ENCODE assay signal across 16 mouse cellular contexts in the genomic region with DNA sequence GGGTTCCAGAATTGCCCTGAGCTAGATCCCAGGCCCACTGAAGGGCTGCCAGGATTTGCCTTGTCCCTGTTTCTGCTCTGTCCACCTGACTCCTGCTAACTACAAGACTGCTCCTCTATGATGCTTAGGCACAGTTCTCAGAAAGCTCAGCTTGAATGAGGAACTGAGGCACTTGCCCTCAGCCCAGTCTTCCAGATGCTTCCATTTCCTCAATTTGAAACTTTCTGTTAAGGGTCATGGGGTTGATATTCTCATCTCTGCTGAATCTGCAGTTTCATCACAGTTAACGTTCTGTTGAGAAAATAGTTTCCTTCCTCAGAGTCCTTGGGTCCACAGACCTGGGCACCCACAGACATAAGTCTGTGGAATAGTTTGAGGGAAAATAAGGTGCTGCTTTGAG. TPM values are rescaled to one million over a fixed set of nuclear protein-coding genes. Genes with fewer than 3 reads are reported as not detected.
DNase-seq lines count a peak whose midpoint lies in the region; ATAC-seq and TF ChIP-seq lines count a peak whose summit lies in the region.
"Had no signal": no experiment of that assay in that cellular context is flagged by ENCODE, and none has a peak within 500 bp of the region (broad histone marks: within the 10 kb centered on the region; RNA-seq: fewer than 3 reads in every experiment).

No protein-coding gene starts in this region.

- peaks cover 2% of the 10 kb centered on the region for H3K4me1 ChIP-seq in heart, adult 2 months (ENCODE audit: control insufficient read depth, insufficient read depth, low read length)
- 0 out of 2 replicates have a peak, but pooled peaks cover 5% of the 10 kb centered on the region for H3K4me1 ChIP-seq in heart, embryonic 10.5 days
- H3K4me1 ChIP-seq in lung, postnatal 0 days (ENCODE audit: insufficient read depth, low read depth, low read length) = no peaks in the 10 kb centered on the region
- no peaks in the 10 kb centered on the region for H3K4me1 ChIP-seq in lung, adult 2 months (ENCODE audit: control insufficient read depth, insufficient read depth, low read length)
- H3K4me1 ChIP-seq in cortical plate, adult 2 months (ENCODE audit: control insufficient read depth, insufficient read depth, low read length) = no peaks in the 10 kb centered on the region
- H3K4me1 ChIP-seq in intestine, postnatal 0 days (replicated peaks; ENCODE audit: control insufficient read depth, insufficient read depth, low read length) = no peaks in the 10 kb centered on the region
- H3K4me1 ChIP-seq: hindbrain, embryonic 12.5 days; liver, embryonic 13.5 days; neural tube, embryonic 13.5 days had no signal

- H3K4me2 ChIP-seq in lung, postnatal 0 days (replicated peaks; ENCODE audit: low read depth, low read length) = no peak overlapping the region
- H3K4me2 ChIP-seq in intestine, postnatal 0 days (replicated peaks; ENCODE audit: low read depth) = no peak overlapping the region
- H3K4me2 ChIP-seq: hindbrain, embryonic 12.5 days; liver, embryonic 13.5 days; midbrain, embryonic 12.5 days; neural tube, embryonic 13.5 days had no signal

- 46% methylated on average over 1 of the region's 1 CpGs for WGBS in heart, adult 2 months
- 71% methylated on average over 1 of the region's 1 CpGs for WGBS in heart, embryonic 10.5 days
- 63% methylated on average over 1 of the region's 1 CpGs for WGBS in lung, postnatal 0 days
- 58% methylated on average over 1 of the region's 1 CpGs for WGBS in lung, adult 2 months
- 59% methylated on average over 1 of the region's 1 CpGs for WGBS in intestine, postnatal 0 days

- H3K27me3 ChIP-seq in heart, adult 2 months (ENCODE audit: control insufficient read depth, insufficient read depth, low read length) = no peaks in the 10 kb centered on the region
- H3K27me3 ChIP-seq in heart, embryonic 10.5 days (ENCODE audit: insufficient read depth, poor library complexity, severe bottlenecking) = no peaks in the 10 kb centered on the region
- no peaks in the 10 kb centered on the region for H3K27me3 ChIP-seq in lung, postnatal 0 days (replicated peaks; ENCODE audit: insufficient read depth, low read length)
- H3K27me3 ChIP-seq in intestine, postnatal 0 days (replicated peaks; ENCODE audit: control insufficient read depth, insufficient read depth, low read length) = no peaks in the 10 kb centered on the region
- H3K27me3 ChIP-seq: hindbrain, embryonic 12.5 days; liver, embryonic 13.5 days; midbrain, embryonic 12.5 days; neural tube, embryonic 13.5 days had no signal

- H3K4me3 ChIP-seq in heart, adult 2 months = no peak overlapping the region
- no peak overlapping the region for H3K4me3 ChIP-seq in heart, embryonic 10.5 days
- H3K4me3 ChIP-seq in lung, postnatal 0 days (ENCODE audit: low read depth, low read length) = no peak overlapping the region
- H3K4me3 ChIP-seq in lung, adult 2 months (replicated peaks; ENCODE audit: extremely low read depth, low read depth, low read length) = no peak overlapping the region
- H3K4me3 ChIP-seq in cortical plate, adult 2 months (ENCODE audit: insufficient read depth, low read length) = no peak overlapping the region
- no peak overlapping the region for H3K4me3 ChIP-seq in intestine, postnatal 0 days (ENCODE audit: low read depth, low read length)
- H3K4me3 ChIP-seq: hindbrain, embryonic 12.5 days; liver, embryonic 13.5 days; midbrain, embryonic 12.5 days; neural tube, embryonic 13.5 days had no signal

- no peak for TF ChIP-seq EP300 in heart, adult 2 months (IDR thresholded peaks at IDR 0.05; ENCODE audit: insufficient read depth, low read depth, low read length)
- TF ChIP-seq EP300 in lung, postnatal 0 days (IDR thresholded peaks at IDR 0.05) = no peak

- H3K9me3 ChIP-seq in heart, embryonic 10.5 days = no peaks in the 10 kb centered on the region
- no peaks in the 10 kb centered on the region for H3K9me3 ChIP-seq in lung, postnatal 0 days (ENCODE audit: low read length)
- H3K9me3 ChIP-seq in intestine, postnatal 0 days (ENCODE audit: control insufficient read depth) = no peaks in the 10 kb centered on the region
- H3K9me3 ChIP-seq: hindbrain, embryonic 12.5 days; liver, embryonic 13.5 days; midbrain, embryonic 12.5 days; neural tube, embryonic 13.5 days had no signal

- intact Hi-C loops in heart, adult 2 months (cut with DNase I) = no loop called here

- no peak for TF ChIP-seq POLR2A in heart, adult 2 months (IDR thresholded peaks at IDR 0.05; ENCODE audit: insufficient read depth, low read depth, low read length)
- TF ChIP-seq POLR2A in lung, adult 2 months (IDR thresholded peaks at IDR 0.05; ENCODE audit: borderline replicate concordance, extremely low read depth, low read depth, low read length) = no peak
- TF ChIP-seq POLR2A in cortical plate, adult 2 months (IDR thresholded peaks at IDR 0.05; ENCODE audit: extremely low read depth, insufficient read depth, low read length) = no peak

- H3K79me2 ChIP-seq in heart, adult 2 months (replicated peaks; ENCODE audit: control insufficient read depth, insufficient read depth, low read length) = no peaks in the 10 kb centered on the region

- H3K36me3 ChIP-seq in heart, adult 2 months (ENCODE audit: control insufficient read depth, insufficient read depth, low read length) = no peaks in the 10 kb centered on the region; the same call in 1 of the 2 replicates
- H3K36me3 ChIP-seq in heart, embryonic 10.5 days = no peaks in the 10 kb centered on the region
- H3K36me3 ChIP-seq in lung, postnatal 0 days (ENCODE audit: insufficient read depth, low read length) = no peaks in the 10 kb centered on the region
- H3K36me3 ChIP-seq in intestine, postnatal 0 days (ENCODE audit: control insufficient read depth, insufficient read depth) = no peaks in the 10 kb centered on the region
- H3K36me3 ChIP-seq: hindbrain, embryonic 12.5 days; liver, embryonic 13.5 days; midbrain, embryonic 12.5 days; neural tube, embryonic 13.5 days had no signal

- no peak for ATAC-seq in lung, postnatal 0 days
- no peak for ATAC-seq in intestine, postnatal 0 days
- ATAC-seq: intestine, embryonic 16.5 days had no signal

- peak in 1 of 2 experiments; percentile 23 for DNase-seq in heart, adult 2 months
- no peak for DNase-seq in heart, embryonic 10.5 days (ENCODE audit: low spot score)
- peak; percentile 51 for DNase-seq in lung, postnatal 0 days (ENCODE audit: low spot score)
- DNase-seq in lung, adult 2 months = no peak
- DNase-seq in skeletal muscle tissue, adult 2 months (ENCODE audit: low read depth, low spot score) = peak; percentile 32
- no peak for DNase-seq in cerebellum, adult 11 months
- DNase-seq: cerebellum, adult 11-12 months; kidney, postnatal 4 days; liver, embryonic 13.5 days; thymus, postnatal 36 days had no signal

- H3K27ac ChIP-seq in heart, adult 2 months = peak overlapping the region; percentile 23
- H3K27ac ChIP-seq in heart, embryonic 10.5 days = no peak overlapping the region
- no peak overlapping the region for H3K27ac ChIP-seq in lung, postnatal 0 days (ENCODE audit: low read length)
- H3K27ac ChIP-seq in cortical plate, adult 2 months (ENCODE audit: insufficient read depth, low read length) = peak overlapping the region; percentile 25; the same call in 1 of the 2 replicates
- H3K27ac ChIP-seq in intestine, postnatal 0 days (ENCODE audit: low read depth, low read length) = no peak overlapping the region
- H3K27ac ChIP-seq: hindbrain, embryonic 12.5 days; midbrain, embryonic 12.5 days; neural tube, embryonic 13.5 days had no signal

- no peak overlapping the region for H3K9ac ChIP-seq in heart, adult 2 months (ENCODE audit: low read depth, low read length)
- H3K9ac ChIP-seq in lung, postnatal 0 days (replicated peaks; ENCODE audit: low read depth) = no peak overlapping the region
- no peak overlapping the region for H3K9ac ChIP-seq in intestine, postnatal 0 days (ENCODE audit: low read depth, low read length)
- H3K9ac ChIP-seq: hindbrain, embryonic 12.5 days; liver, embryonic 13.5 days; midbrain, embryonic 12.5 days; neural tube, embryonic 13.5 days had no signal

- TF ChIP-seq CTCF in heart, adult 2 months (IDR thresholded peaks at IDR 0.05) = no peak
- TF ChIP-seq CTCF in lung, postnatal 0 days (IDR thresholded peaks at IDR 0.05) = no peak
- TF ChIP-seq CTCF in lung, adult 2 months (IDR thresholded peaks at IDR 0.05; ENCODE audit: insufficient read depth, low read length) = no peak
- no peak for TF ChIP-seq CTCF in cortical plate, adult 2 months (IDR thresholded peaks at IDR 0.05; ENCODE audit: extremely low read depth, insufficient read depth, low read length)
- no peak for TF ChIP-seq CTCF in intestine, postnatal 0 days (IDR thresholded peaks at IDR 0.05; ENCODE audit: low read depth)

RNA-seq across cellular contexts. Expression of gene Gpr160, which starts 8.9 kb away (rescaled TPM):
- 1 to 10 TPM; 1.4 to 2.8 TPM for total RNA-seq in heart, adult 2 months (2021)
- 1.9 and 4.0 TPM in 2 replicates for polyA plus RNA-seq in heart, adult 2 months (2012; rRNA removed)
- 0.33 and 0.51 TPM in 2 replicates for polyA plus RNA-seq in heart, embryonic 10.5 days (2016; fragmentation: Nextera tagmentation; extraction: Ambion mirVana)
- 5.5 and 6.7 TPM in 2 replicates for polyA plus RNA-seq in lung, postnatal 0 days (2015; fragmentation: Nextera tagmentation; extraction: Ambion mirVana)
- 5.0 and 5.5 TPM in 2 replicates for polyA plus RNA-seq in lung, adult 2 months (2012; rRNA removed)
- 1.5 and 2.6 TPM in 2 replicates for polyA plus RNA-seq in cortical plate, adult 2 months (2012; rRNA removed)
- 12.8 and 14.4 TPM in 2 replicates for polyA plus RNA-seq in intestine, postnatal 0 days (2015; fragmentation: Nextera tagmentation; extraction: Ambion mirVana)

Comparison
In these comparisons a context has a peak if more than half of its experiments do, and no peak if none do; other contexts are left out.
1. DNase-seq: peak in lung, postnatal 0 days (single experiment) and skeletal muscle tissue, adult 2 months (single experiment); none in heart, embryonic 10.5 days (single experiment), lung, adult 2 months (single experiment) and cerebellum, adult 11 months (single experiment).
2. H3K27ac ChIP-seq: peak in heart, adult 2 months (single experiment) and cortical plate, adult 2 months (single experiment); none in heart, embryonic 10.5 days (single experiment), lung, postnatal 0 days (single experiment) and intestine, postnatal 0 days (single experiment).